Mouse (Mus musculus) ES-Bruce4 (cell line): ENCODE results near the gene Gm5089. TPM values are rescaled to one million over a fixed set of nuclear protein-coding genes. Genes with fewer than 3 reads are reported as not detected.

ENCODE experiments used
- H3K27ac ChIP-seq: 2 replicates; pipeline ENCODE4 v1.5.1; 2012; ENCODE audit warnings: low read length, inconsistent platforms; ENCODE audit not compliant: insufficient read depth
- H3K27me3 ChIP-seq: 2 replicates; pipeline ENCODE4 v1.6.1; 2012; ENCODE audit warnings: mild to moderate bottlenecking, low read length, inconsistent platforms; ENCODE audit not compliant: control insufficient read depth, poor library complexity, insufficient read depth, severe bottlenecking
- H3K36me3 ChIP-seq: 2 replicates; pipeline ENCODE4 v1.6.1; 2012; ENCODE audit warnings: inconsistent platforms, mild to moderate bottlenecking, low read length, moderate library complexity; ENCODE audit not compliant: control insufficient read depth, poor library complexity, insufficient read depth, severe bottlenecking
- H3K4me1 ChIP-seq: one replicate; pipeline ENCODE4 v1.8.1; 2011; ENCODE audit warnings: low read length; ENCODE audit not compliant: control insufficient read depth, insufficient read depth
- H3K4me3 ChIP-seq: 2 replicates; pipeline ENCODE4 v1.5.1; 2011; ENCODE audit warnings: low read depth, mild to moderate bottlenecking, low read length
- H3K9ac ChIP-seq: 2 replicates; pipeline ENCODE4 v1.6.1; 2012; ENCODE audit warnings: low read depth, mild to moderate bottlenecking, inconsistent platforms; ENCODE audit not compliant: poor library complexity, severe bottlenecking
- H3K9me3 ChIP-seq: replicated peaks from 2 replicates; pipeline ENCODE4 v1.6.1; 2012; ENCODE audit warnings: mild to moderate bottlenecking, low read length, inconsistent platforms; ENCODE audit not compliant: control insufficient read depth, poor library complexity, insufficient read depth, severe bottlenecking
- CTCF ChIP-seq: IDR thresholded peaks from one replicate; pipeline ENCODE4 v1.8.1; 2011; ENCODE audit warnings: low read depth, low read length
- EP300 ChIP-seq: IDR thresholded peaks from 2 replicates; pipeline ENCODE4 v1.6.1; 2011; ENCODE audit warnings: low read depth, low read length; ENCODE audit not compliant: insufficient read depth
- POLR2A ChIP-seq: IDR thresholded peaks from one replicate; pipeline ENCODE4 v1.8.1; 2011; ENCODE audit warnings: low read length; ENCODE audit not compliant: insufficient read depth
- polyA plus RNA-seq: library from polyadenylated mRNA; stranded (reverse); fragments of >200 nt; gene quantifications from 2 replicates; pipeline ENCODE4 v1.2.4, GENCODE M21; 2011; ENCODE audit warnings: low read depth; ENCODE audit not compliant: missing spikeins, insufficient read depth, insufficient read length

Gm5089 gene
- polyA plus RNA-seq, 1 experiment = 0.40 TPM

- H3K27me3 ChIP-seq = no peaks in the 10 kb centered on the region
- no peak overlapping the region for H3K9ac ChIP-seq
- no peak overlapping the region for H3K4me3 ChIP-seq
- peaks cover 4% of the 10 kb centered on the region for H3K4me1 ChIP-seq
- no peak for TF ChIP-seq EP300
- no peak for TF ChIP-seq POLR2A
- no peak for TF ChIP-seq CTCF
- H3K27ac ChIP-seq = no peak overlapping the region
- H3K9me3 ChIP-seq = no peaks in the 10 kb centered on the region
- no peaks in the 10 kb centered on the region for H3K36me3 ChIP-seq
Measured at GRCm38 (mm10) chr14:122427204-122427560, 23.7 kb downstream of the Gm5089 start.

- H3K27ac ChIP-seq = no peak overlapping the region
Measured at GRCm38 (mm10) chr14:122426529-122427203, 24.2 kb downstream of the Gm5089 start.

GRCm38 (mm10) chr14:122424441-122424840, 26.5 kb downstream of the Gm5089 start:
- Histone ChIP-seq H3K27ac (no peak overlapping the region), H3K36me3 (no peaks in the 10 kb centered on the region), H3K9me3 (no peaks in the 10 kb centered on the region), H3K27me3 (no peaks in the 10 kb centered on the region), H3K4me3 (no peak overlapping the region), H3K9ac (no peak overlapping the region), H3K4me1 (peaks cover 3% of the 10 kb centered on the region)
- TF ChIP-seq POLR2A (no peak), EP300 (no peak), CTCF (no peak)

More at GRCm38 (mm10) chr14:122426529-122427203, 24.2 kb downstream of the Gm5089 start:
- TF ChIP-seq CTCF = no peak
- TF ChIP-seq EP300 = no peak
- no peak for TF ChIP-seq POLR2A
- peaks cover 4% of the 10 kb centered on the region for H3K4me1 ChIP-seq
- no peak overlapping the region for H3K9ac ChIP-seq
- H3K9me3 ChIP-seq = no peaks in the 10 kb centered on the region
- no peaks in the 10 kb centered on the region for H3K36me3 ChIP-seq
- no peak overlapping the region for H3K4me3 ChIP-seq
- H3K27me3 ChIP-seq = no peaks in the 10 kb centered on the region

- no peaks in the 10 kb centered on the region for H3K36me3 ChIP-seq
- H3K9me3 ChIP-seq = no peaks in the 10 kb centered on the region
- TF ChIP-seq EP300 (no peak), POLR2A (no peak), CTCF (no peak)
- peaks cover 7% of the 10 kb centered on the region for H3K4me1 ChIP-seq
- no peaks in the 10 kb centered on the region for H3K27me3 ChIP-seq
- H3K27ac ChIP-seq = peak overlapping the region; percentile 99
- H3K9ac ChIP-seq = no peak overlapping the region
- no peak overlapping the region for H3K4me3 ChIP-seq
Measured at GRCm38 (mm10) chr14:122416166-122416771, 34.6 kb downstream of the Gm5089 start.

GRCm38 (mm10) chr14:122414786-122415185, 36.1 kb downstream of the Gm5089 start:
- Histone ChIP-seq H3K27me3 (no peaks in the 10 kb centered on the region), H3K9ac (no peak overlapping the region), H3K27ac (no peak overlapping the region), H3K4me1 (peaks cover 4% of the 10 kb centered on the region), H3K36me3 (no peaks in the 10 kb centered on the region), H3K9me3 (no peaks in the 10 kb centered on the region), H3K4me3 (no peak overlapping the region)
- no peak for TF ChIP-seq POLR2A
- TF ChIP-seq EP300 = peak; percentile 87
- no peak for TF ChIP-seq CTCF

DNA sequence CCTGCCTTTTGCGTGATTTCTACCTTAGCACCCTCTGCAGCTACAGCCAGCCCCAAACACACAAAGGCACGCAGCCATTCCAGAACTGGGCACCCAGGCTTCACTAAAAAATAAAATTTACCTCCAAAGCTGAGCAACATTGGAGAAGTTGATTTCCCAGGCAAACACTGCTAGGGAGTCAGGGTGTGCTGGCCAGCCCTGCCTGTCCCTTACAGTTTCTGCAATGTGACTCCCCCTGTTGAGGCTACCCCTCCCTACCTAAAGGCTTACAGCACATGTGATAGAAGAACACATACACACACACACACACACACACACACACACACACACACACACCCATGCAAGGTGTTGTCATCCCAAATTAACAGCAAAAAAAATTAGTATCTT, 37.4 kb downstream of the Gm5089 start:
- TF ChIP-seq POLR2A = no peak
- no peak for TF ChIP-seq EP300
- no peak for TF ChIP-seq CTCF
- Histone ChIP-seq H3K27me3 (no peaks in the 10 kb centered on the region), H3K27ac (no peak overlapping the region), H3K9ac (no peak overlapping the region), H3K4me1 (peaks cover 4% of the 10 kb centered on the region), H3K9me3 (no peaks in the 10 kb centered on the region), H3K4me3 (no peak overlapping the region), H3K36me3 (no peaks in the 10 kb centered on the region)
